Mouse (Mus musculus) stomach, postnatal 0 days (tissue): Measurements from ENCODE around the gene Wdr48. TPM values are rescaled to one million over a fixed set of nuclear protein-coding genes. Genes with fewer than 3 reads are reported as not detected.
A peak's percentile ranks its signal among the peaks of the same experiment; 100 is the strongest.

ENCODE experiments used
- ATAC-seq: fragments of 200-750 bp; cut with Nextera tagmentation; 2 replicates; pipeline ENCODE4 v1.8.0; 2017; ENCODE audit not compliant: low FRiP score, low TSS enrichment
- DNase-seq: peaks from one replicate; pipeline ENCODE4 v3.0.0-alpha.2; 2016; ENCODE audit warnings: low spot score
- H3K27ac ChIP-seq: fragments of 300-500 bp; sonication (generic); replicated peaks from 2 replicates; pipeline ENCODE4 v1.5.1; 2014; ENCODE audit warnings: mild to moderate bottlenecking, control low read depth
- H3K27me3 ChIP-seq: fragments of 300-500 bp; sonication (generic); 2 replicates; pipeline ENCODE4 v1.6.1; 2014; ENCODE audit warnings: low read length; ENCODE audit not compliant: control insufficient read depth, insufficient read depth
- H3K36me3 ChIP-seq: fragments of 300-500 bp; sonication (generic); 2 replicates; pipeline ENCODE4 v1.6.1; 2014; ENCODE audit warnings: low read length, mixed read lengths; ENCODE audit not compliant: control insufficient read depth, insufficient read depth
- H3K4me1 ChIP-seq: fragments of 300-500 bp; sonication (generic); replicated peaks from 2 replicates; pipeline ENCODE4 v1.6.1; 2014; ENCODE audit warnings: antibody characterized with exemption; ENCODE audit not compliant: control insufficient read depth, insufficient read depth
- H3K4me2 ChIP-seq: fragments of 300-500 bp; sonication (generic); replicated peaks from 2 replicates; pipeline ENCODE4 v1.6.1; 2014; ENCODE audit warnings: low read depth, mild to moderate bottlenecking, control low read depth, moderate library complexity
- H3K4me3 ChIP-seq: fragments of 300-500 bp; sonication (generic); 2 replicates; pipeline ENCODE4 v1.5.1; 2014; ENCODE audit warnings: low read depth, low read length, control low read depth
- H3K9ac ChIP-seq: fragments of 300-500 bp; sonication (generic); 2 replicates; pipeline ENCODE4 v1.6.1; 2014; ENCODE audit warnings: mild to moderate bottlenecking, low read length, control low read depth, mixed read lengths
- H3K9me3 ChIP-seq: fragments of 300-500 bp; sonication (generic); 2 replicates; pipeline ENCODE4 v1.6.1; 2016; ENCODE audit warnings: low read length; ENCODE audit not compliant: control insufficient read depth
- CTCF ChIP-seq: IDR thresholded peaks from 2 replicates; pipeline ENCODE4 v1.5.1; 2016; ENCODE audit warnings: antibody characterized with exemption, low read depth, mild to moderate bottlenecking, moderate library complexity
- EP300 ChIP-seq: optimal IDR thresholded peaks from 2 replicates; pipeline ENCODE3; 2016; ENCODE audit warnings: antibody characterized with exemption
- WGBS: fragments of 180-500 bp; shearing (Covaris S2); extraction: QIAGEN DNeasy Blood & Tissue Kit; methylation state at CpG from one replicate; pipeline ENCODE4 v1.1.7; 2014; 5-methylcytosine and 5-hydroxymethylcytosine counted together
- polyA plus RNA-seq: library from polyadenylated mRNA; unstranded; fragments of >200 nt; fragmentation: Nextera tagmentation; extraction: Ambion mirVana; gene quantifications from 2 replicates; pipeline ENCODE4 v1.2.1, GENCODE M21; 2015

The Wdr48 gene
- polyA plus RNA-seq, 1 experiment from 2014 or later = 17.2 TPM

- H3K27ac ChIP-seq = no peak overlapping the region
- H3K4me2 ChIP-seq = no peak overlapping the region
- H3K4me3 ChIP-seq = no peak overlapping the region
- peaks cover 48% of the 10 kb centered on the region for H3K36me3 ChIP-seq
- H3K9ac ChIP-seq = no peak overlapping the region
- no peak for TF ChIP-seq EP300
- TF ChIP-seq CTCF = peak; percentile 67
- H3K27me3 ChIP-seq = no peaks in the 10 kb centered on the region
- no peak for ATAC-seq
- H3K9me3 ChIP-seq = no peaks in the 10 kb centered on the region
- no peak for DNase-seq
- H3K4me1 ChIP-seq = no peaks in the 10 kb centered on the region
- 72% methylated on average over 13 of the region's 13 CpGs for WGBS
These were observed 18.6 kb downstream of the Wdr48 start for GRCm38 (mm10) chr9:119913087-119913838.

DNA sequence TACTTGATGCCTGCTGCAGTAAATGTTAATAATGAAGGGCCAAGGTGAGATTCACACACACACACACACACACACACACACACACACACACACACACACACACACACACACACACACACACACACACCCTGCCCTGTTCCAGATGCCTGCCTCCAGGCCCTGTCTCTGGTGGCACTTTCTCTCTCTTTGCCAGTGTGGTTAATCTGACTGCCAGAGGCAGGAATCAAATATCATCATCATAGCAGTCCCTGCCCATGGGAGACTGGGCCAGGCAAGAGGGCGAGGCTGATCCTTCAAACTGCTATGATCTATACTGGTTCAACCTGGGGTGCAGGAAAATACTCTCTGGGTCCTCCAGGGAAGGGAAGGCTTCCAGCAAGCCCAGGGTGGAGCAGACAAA is 25.2 kb downstream of the Wdr48 start:
- no peak overlapping the region for H3K9ac ChIP-seq
- no peak overlapping the region for H3K4me2 ChIP-seq
- H3K27me3 ChIP-seq = no peaks in the 10 kb centered on the region
- no peak overlapping the region for H3K4me3 ChIP-seq
- no peak for TF ChIP-seq CTCF
- TF ChIP-seq EP300 = no peak
- peaks cover 45% of the 10 kb centered on the region for H3K36me3 ChIP-seq
- no peaks in the 10 kb centered on the region for H3K4me1 ChIP-seq
- H3K27ac ChIP-seq = no peak overlapping the region
- ATAC-seq = no peak
- WGBS = 78% methylated on average over 1 of the region's 1 CpGs
- H3K9me3 ChIP-seq = no peaks in the 10 kb centered on the region
- no peak for DNase-seq

DNA sequence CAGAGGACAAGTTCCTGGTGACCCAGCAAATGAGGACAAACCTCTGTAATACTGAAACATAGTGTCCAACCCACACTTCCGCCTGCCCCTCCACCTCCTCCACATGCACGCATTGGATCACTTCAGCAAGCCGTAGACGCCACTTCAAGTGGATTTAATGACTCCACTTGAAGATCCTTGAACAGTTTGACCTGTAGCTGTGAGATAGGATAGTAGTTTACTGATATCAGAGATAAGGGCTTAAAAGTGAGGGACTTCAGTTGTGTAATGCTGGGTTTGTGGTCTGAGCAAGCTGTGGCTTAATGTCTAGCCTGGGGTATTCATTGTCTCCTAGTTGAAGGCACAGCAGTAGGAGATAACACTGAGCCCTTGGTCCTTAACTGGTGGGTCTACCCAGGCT is 28.8 kb downstream of the Wdr48 start:
- H3K36me3 ChIP-seq = peaks cover 40% of the 10 kb centered on the region
- H3K9ac ChIP-seq = no peak overlapping the region
- no peak overlapping the region for H3K4me3 ChIP-seq
- no peaks in the 10 kb centered on the region for H3K27me3 ChIP-seq
- WGBS = 93% methylated on average over 4 of the region's 4 CpGs
- no peak overlapping the region for H3K4me2 ChIP-seq
- no peak overlapping the region for H3K27ac ChIP-seq
- ATAC-seq (no peak), DNase-seq (no peak)
- H3K4me1 ChIP-seq = no peaks in the 10 kb centered on the region
- no peaks in the 10 kb centered on the region for H3K9me3 ChIP-seq
- TF ChIP-seq EP300 = no peak
- no peak for TF ChIP-seq CTCF

GRCm38 (mm10) chr9:119925120-119925657 is 30.5 kb downstream of the Wdr48 start:
- 72% methylated on average over 16 of the region's 16 CpGs for WGBS
- H3K27ac ChIP-seq = no peak overlapping the region
- H3K36me3 ChIP-seq = peaks cover 40% of the 10 kb centered on the region

DNA sequence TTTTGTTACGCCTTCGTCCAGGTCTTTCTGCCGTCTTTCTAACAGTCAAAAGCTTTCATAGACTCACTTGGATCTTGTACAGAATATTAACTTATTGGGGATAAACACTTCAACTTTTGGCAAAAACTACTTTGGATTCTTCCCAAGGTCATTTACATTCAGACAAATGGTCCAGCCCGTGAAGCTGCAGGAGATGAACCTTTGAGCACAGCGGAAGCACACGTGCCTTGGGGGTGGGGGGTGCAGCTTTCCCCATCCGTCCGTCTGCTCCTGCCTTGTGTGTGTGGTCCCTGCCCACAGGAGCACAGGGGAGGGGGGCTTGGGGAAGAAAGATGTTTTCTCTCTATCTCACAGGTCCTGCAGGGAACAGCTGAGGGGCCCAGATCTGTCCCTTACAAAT is 31.1 kb downstream of the Wdr48 start:
- DNase-seq = no peak
- H3K4me1 ChIP-seq = no peaks in the 10 kb centered on the region
- no peak for TF ChIP-seq EP300
- no peak for TF ChIP-seq CTCF
- H3K9me3 ChIP-seq = no peaks in the 10 kb centered on the region
- no peak overlapping the region for H3K4me3 ChIP-seq
- 52% methylated on average over 8 of the region's 8 CpGs for WGBS
- no peak overlapping the region for H3K27ac ChIP-seq
- H3K36me3 ChIP-seq = peaks cover 40% of the 10 kb centered on the region
- ATAC-seq = no peak
- no peaks in the 10 kb centered on the region for H3K27me3 ChIP-seq
- H3K4me2 ChIP-seq = no peak overlapping the region
- H3K9ac ChIP-seq = no peak overlapping the region

More at GRCm38 (mm10) chr9:119925120-119925657, 30.5 kb downstream of the Wdr48 start:
- no peaks in the 10 kb centered on the region for H3K4me1 ChIP-seq
- no peak overlapping the region for H3K4me2 ChIP-seq
- ATAC-seq (no peak), DNase-seq (no peak)
- no peaks in the 10 kb centered on the region for H3K9me3 ChIP-seq
- TF ChIP-seq EP300 (no peak), CTCF (no peak)
- H3K4me3 ChIP-seq = no peak overlapping the region
- H3K27me3 ChIP-seq = no peaks in the 10 kb centered on the region
- H3K9ac ChIP-seq = no peak overlapping the region

GRCm38 (mm10) chr9:119926497-119926896 is 31.8 kb downstream of the Wdr48 start:
- Histone ChIP-seq H3K9ac (no peak overlapping the region), H3K9me3 (no peaks in the 10 kb centered on the region), H3K4me2 (no peak overlapping the region), H3K27me3 (no peaks in the 10 kb centered on the region), H3K4me3 (no peak overlapping the region), H3K4me1 (no peaks in the 10 kb centered on the region), H3K36me3 (peaks cover 41% of the 10 kb centered on the region), H3K27ac (no peak overlapping the region)
- TF ChIP-seq EP300 (no peak), CTCF (no peak)
- ATAC-seq (no peak), DNase-seq (no peak)
- 55% methylated on average over 5 of the region's 5 CpGs for WGBS
